Mouse (Mus musculus): Measurements from ENCODE around the gene Rbm20.

Gene Rbm20

GRCm38 (mm10) chr19:53722186-53722585, 45.1 kb downstream of the Rbm20 start:
- DNase-seq (ENCODE audit: low spot score), result no peak

DNA sequence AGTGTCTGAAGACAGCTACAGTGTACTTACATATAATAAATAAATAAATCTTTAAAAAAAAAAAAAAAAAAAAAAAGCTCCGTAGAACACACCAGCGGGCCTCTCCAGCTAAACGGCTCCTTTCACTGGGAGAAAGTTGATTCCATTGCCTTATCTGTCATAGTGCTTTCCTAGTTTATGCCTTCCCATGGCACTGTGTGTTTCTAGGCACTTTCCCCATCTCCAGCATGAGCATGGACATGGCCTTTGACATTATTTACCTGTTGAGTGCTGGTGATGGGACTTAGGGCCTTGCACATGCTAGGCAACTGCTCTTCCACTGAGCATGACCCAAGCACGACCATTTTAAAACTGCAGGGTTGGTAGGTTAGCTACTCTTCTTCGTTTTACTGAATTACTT, 46.9 kb downstream of the Rbm20 start:
- no peak for DNase-seq (ENCODE audit: low spot score)

- DNase-seq (ENCODE audit: low spot score), result no peak
These were observed 49.2 kb downstream of the Rbm20 start for GRCm38 (mm10) chr19:53726340-53726739.

DNA sequence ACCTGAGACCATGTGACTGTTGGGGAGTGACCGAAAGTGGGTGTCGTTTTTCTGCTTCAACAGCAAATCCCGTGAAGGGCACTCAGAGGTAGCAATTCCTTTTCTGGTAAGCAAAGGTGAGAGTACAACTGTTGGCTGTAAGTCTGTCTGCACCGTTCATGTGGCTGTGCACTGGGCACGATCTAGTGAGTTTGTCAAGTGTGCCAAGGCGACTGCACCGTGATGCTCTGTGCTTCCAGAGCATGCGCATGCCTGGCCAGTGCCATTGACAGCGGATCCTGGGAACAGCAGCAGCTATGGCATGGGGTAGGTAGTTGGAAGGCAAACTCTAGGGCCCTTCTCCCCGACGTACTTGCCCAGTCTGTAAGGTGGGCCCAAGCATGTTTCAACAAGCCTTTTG, 49.6 kb downstream of the Rbm20 start:
- DNase-seq (ENCODE audit: low spot score), result no peak

- DNase-seq (ENCODE audit: low spot score), result no peak
These were observed 50.2 kb downstream of the Rbm20 start for GRCm38 (mm10) chr19:53727277-53727676.

DNA sequence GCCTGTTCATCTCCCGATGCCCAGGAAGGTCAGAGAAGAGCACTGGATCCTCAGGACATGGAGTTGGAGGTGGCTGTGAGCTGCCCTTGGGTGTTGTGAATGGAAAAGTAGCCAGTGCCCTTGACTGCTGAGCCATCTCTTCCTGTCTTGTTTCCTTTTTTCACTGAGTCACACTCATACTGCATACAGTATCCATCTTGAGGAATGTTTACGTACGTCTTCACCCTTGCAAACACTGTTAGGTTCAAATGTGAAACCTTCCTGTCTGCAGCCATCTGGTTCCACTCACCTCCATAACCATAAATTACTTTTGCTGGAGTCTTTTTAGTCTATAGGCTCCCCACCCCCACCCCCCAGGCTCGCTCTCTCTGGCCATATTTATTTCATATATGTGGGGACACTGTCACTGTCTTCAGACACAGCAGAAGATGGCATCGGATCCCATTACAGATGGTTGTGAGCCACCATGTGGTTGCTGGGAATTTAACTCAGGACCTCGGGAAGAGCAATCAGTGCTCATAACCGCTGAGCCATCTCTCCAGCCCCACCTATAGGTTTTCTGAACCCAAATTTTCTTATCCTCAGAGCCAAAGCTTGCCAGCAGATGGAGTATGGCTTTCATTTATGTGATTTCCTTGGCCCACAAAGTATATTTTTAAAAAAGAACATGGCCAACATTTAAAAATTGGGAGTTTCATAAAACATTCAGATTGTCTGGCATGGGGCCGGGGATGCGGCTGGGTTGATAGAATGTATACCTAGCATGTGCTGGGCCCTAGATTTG, 51.0 kb downstream of the Rbm20 start:
- no peak for DNase-seq (ENCODE audit: low spot score)

- no peak for DNase-seq (ENCODE audit: low spot score)
These were observed 52.8 kb downstream of the Rbm20 start for GRCm38 (mm10) chr19:53729919-53730318.

DNA sequence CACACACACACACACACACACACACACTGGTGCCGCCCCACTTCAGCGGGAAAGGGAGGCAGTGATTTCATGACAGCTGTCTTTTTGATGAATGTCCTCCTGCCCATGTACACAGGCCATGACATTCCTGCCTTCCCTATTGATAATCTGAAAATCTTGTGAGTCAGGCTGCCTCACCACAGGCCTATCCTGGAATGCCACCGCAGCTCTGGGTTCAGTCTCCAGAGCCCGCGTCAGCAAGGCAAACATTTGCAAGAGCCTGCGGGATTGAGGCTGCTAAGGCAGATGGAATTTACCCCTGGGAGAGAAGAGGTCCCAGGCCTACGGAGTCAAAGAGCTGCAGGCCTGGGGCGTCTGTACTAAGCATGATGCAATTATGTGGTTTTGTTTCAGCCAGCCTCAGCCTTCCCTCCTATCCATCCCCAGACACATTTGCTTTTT, 54.7 kb downstream of the Rbm20 start:
- no peak for DNase-seq (ENCODE audit: low spot score)

- no peak for DNase-seq (ENCODE audit: low spot score)
These were observed 57.7 kb downstream of the Rbm20 start for GRCm38 (mm10) chr19:53734845-53735244.

DNA sequence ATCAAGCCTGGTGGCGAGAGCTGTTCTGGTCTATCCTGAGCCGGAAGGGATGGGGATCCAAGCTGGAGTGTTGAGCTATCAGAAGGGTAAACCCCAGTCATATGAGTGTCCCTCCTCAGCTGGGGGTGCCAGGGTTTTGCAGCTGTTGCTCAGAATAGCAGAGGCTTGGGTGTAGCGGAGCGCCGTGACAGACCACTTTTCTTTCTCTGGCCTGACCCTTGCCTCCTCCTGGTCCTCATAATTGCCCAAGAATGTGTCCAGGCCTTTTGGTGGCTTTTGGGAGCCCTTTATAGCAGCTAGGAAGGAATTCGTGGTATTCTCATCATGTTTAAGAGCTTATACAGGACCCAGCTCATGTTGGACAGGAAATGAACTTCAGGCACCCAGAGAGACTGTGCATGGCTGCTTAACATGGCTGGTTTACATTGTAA, 61.6 kb downstream of the Rbm20 start:
- no peak for DNase-seq (ENCODE audit: low spot score)

DNA sequence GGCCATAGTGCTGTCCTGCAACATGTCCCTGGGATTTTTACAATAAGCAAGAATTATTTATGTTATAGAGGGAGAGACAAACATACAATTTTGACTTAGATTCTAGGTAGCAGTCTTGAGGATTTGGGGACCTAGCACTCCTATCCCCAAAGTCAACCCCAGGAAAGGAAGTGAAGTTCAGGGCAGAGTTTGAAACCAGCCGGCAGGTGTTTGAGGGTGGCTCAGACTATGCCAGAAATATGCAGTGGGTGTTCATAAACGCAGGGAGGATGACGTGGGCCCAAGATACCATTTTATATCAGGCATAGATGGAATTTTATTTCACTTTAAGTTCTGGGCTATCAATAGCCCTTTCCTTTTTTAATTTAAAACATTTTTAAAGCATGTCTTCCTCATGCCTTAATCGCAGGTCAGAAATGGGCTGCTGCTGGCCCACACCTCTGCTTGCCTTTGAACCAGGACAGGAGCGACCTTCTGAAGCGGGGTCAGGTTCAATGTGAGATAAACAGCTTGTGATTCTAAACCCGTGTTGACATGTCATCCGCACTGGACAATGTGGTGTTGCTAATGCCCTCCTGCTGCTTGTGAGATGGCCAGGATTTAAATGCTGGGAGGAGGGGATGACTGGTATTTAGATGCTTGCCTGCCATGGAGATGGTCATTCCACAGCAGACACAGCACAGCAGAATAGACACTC, 62.6 kb downstream of the Rbm20 start:
- DNase-seq (ENCODE audit: low spot score), result no peak

DNA sequence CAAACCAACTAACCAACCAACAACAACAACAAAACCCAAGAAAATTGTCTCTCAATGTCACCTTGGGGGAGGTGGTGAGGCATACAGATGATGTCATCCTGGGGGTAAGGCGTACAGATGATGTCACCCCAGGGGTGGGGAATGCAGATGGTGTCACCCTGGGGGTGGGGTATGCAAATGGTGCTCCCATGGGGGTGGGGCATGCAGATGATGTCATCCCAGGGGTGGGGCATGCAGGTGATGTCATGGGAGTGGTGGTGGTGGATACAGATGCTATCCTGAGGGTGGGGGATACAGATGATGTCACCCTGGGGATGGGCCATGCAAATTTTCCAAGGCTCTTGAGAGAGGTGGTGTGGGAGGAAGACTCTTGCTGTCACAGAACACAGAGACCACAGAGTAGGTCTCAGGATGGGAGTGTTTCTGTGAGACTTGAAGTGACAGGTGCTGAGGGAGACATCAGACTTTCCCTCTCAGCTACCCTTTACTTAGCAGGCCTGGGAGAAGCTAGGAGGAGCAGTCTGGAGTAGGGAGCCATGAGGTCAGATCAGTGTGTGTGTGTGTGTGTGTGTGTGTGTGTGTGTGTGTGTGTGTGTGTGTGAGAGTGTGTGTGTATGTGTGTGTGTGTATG, 63.8 kb downstream of the Rbm20 start:
- DNase-seq (ENCODE audit: low spot score), result no peak

DNA sequence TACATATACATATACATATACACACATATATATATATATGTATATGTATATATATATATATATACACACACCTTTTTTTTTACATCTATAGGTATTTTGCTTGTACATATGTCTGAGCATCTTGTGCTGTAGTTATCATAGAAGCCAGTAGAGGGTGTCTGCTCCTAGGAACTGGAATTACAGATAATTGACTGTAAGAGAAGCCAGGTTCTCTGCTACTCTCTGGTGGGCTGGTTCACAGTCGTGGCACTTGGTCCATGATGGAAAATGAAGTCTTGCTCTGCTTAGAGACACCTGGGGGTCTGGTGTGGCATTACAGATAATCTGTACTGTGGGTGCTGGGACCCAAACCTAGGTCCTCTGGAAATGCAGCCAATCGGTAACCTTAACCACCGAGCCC, 64.8 kb downstream of the Rbm20 start:
- DNase-seq (ENCODE audit: low spot score), result no peak

- no peak for DNase-seq (ENCODE audit: low spot score)
These were observed 68.2 kb downstream of the Rbm20 start for GRCm38 (mm10) chr19:53745354-53745753.

DNA sequence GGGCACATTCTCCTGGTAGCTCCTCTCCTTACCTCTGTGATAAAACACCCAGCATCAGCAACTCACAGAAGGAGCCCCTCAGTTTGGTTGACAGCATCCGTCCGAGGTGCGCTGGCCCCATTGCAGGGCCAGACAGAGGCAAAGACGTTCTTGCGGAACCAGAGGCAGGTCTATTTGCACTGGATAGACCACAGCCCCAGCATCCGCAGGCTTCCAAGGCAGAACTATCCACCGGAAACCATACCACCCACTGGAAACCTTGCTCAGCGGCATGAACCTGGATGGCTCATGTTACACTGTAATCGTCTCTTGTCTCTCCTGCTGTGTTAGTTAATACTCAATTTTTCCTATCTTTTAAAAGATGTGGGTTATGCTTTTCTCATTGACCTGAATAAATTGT, 69.0 kb downstream of the Rbm20 start:
- no peak for DNase-seq (ENCODE audit: low spot score)

DNA sequence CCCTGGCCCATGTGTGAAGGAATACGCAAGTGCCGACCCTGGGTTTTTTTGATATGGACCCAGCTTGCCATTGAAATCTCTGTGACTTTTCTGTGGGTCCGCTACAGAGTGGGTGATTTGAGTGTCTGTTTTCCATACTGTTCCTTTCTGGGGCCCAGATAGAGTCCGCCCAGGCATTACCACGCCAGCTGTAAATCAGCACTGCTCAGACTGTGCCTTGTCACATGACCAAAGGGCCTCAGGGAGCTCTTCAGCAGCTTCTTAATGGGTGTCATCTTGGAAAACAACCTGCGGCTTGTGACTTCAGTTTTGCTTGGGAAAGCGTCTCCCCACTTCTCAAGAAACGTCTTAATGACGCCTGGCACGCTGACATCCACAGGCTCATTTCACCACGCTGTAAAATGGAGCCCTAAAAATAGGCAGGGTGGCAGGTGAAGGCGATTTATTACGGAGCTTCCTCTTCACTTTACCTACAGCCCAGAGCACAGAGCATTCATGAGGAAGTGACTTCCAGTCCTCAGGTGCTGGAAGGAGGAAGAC, 71.2 kb downstream of the Rbm20 start:
- DNase-seq (ENCODE audit: low spot score), result no peak

DNA sequence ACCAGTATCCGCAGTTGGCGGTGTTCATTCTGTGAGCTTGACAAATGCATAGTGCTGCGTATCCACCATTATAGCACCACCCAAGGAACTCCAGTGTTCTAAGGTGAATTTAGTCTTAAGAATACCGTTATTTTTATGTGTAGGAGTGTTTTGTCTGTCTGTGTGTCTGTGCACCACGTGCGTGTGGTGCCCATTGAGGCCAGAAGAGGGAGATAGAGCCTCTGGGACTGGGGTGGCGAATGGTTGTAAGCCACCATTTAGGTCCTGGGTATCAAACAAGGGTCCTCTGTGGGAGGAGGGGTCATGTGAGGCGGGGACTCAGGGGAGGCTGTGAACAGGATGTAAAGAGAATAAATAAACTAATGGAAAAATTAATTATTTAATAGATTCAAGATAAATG, 72.2 kb downstream of the Rbm20 start:
- no peak for DNase-seq (ENCODE audit: low spot score)

GRCm38 (mm10) chr19:53751420-53752185, 74.5 kb downstream of the Rbm20 start:
- DNase-seq (ENCODE audit: low spot score), result peak; percentile 24

DNA sequence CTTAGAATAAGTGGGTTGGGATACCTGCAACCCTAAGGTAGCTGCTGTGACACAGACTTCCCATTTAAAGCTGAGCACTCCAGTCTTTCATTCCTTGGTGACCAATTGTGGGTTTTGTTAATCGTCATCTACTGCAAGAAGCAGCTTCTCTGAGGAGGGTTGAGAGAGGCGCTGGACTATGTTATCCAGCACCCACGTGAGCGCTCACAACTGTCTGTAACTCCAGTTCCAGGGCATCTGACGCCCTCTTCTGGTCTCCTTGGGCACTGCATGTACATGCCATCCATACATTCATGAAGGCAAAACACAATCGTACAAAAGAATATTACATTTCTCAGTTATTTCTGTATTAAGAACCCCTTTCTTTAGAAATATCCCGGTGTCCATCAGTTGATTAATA, 75.9 kb downstream of the Rbm20 start:
- DNase-seq (ENCODE audit: low spot score), result no peak

DNA sequence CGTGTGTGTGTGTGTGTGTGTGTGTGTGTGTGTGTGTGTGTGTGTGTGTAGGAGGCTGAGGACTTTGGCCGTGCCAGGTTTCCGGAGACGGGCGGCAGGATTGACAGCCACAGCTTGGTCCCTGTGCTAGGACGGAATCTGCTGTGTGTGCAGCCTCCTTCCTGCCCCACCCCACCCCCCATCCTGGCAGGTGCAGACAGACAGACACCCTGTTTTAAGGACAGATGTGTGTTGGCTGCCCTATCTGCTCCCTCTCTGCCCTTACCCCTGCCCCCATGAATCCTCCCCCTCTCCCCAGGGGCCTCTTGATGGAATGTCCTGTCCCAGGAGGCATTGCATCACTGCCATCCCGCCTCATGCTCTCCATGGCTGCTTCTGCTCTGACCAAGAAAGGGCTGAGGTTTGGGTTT, 77.3 kb downstream of the Rbm20 start:
- DNase-seq (ENCODE audit: low spot score), result no peak

- no peak for DNase-seq (ENCODE audit: low spot score)
These were observed 78.2 kb downstream of the Rbm20 start for GRCm38 (mm10) chr19:53755346-53755745.

All from left cerebral cortex, adult 11 months (tissue).